Mouse (Mus musculus): ENCODE data around the gene Zfp704.

DNA sequence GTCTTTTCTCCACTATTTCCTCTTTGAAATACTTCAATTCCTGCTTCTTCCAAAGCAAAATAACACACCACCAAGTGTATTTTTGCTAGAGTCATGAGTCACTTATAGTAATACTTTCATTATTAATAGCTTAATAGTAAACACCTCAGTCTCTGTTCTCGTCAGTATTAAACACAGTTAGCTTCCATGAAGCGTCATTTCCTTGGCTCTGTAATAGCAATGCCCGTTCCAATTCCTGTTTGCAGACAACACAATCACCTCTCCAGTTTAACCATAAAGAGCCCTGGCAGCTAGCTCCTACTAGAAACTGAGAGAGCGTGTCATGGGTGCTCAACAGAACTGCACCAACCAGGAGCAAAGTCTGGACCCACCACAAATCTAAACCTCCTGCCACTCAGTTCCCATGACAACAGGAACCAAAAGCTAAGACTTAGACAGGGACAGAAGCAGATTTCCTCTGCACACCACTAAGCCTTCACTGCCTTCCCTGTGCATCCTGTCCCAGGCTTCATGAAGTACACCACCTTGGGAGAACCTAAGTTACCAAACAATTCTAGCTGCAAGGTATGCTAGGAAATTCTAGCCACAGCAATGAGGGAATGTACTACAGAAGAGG lies 30.7 kb downstream of the Zfp704 start:
- TF ChIP-seq GATA1 (IDR thresholded peaks at IDR 0.05; ENCODE audit: borderline replicate concordance, low read length) (no peak), CTCF (IDR thresholded peaks at IDR 0.05; ENCODE audit: low read depth, low read length) (no peak), POLR2AphosphoS5 (IDR thresholded peaks at IDR 0.05; ENCODE audit: insufficient replicate concordance, low read depth, low read length) (no peak)

Measured in G1E (cell line).